Mouse (Mus musculus): Measurements from ENCODE around the gene Prkd2. TPM values are rescaled to one million over a fixed set of nuclear protein-coding genes. Genes with fewer than 3 reads are reported as not detected.

The Prkd2 gene
- polyA plus RNA-seq, 1 experiment from 2014 or later, result 8.4 TPM

- H3K27ac ChIP-seq (ENCODE audit: low read depth, low read length), result peak overlapping the region; percentile 43; the same call in 1 of the 2 replicates
- H3K4me1 ChIP-seq (replicated peaks; ENCODE audit: control insufficient read depth, insufficient read depth, low read length), result peaks cover 32% of the 10 kb centered on the region
- peak overlapping the region; percentile 100 for H3K4me2 ChIP-seq
- H3K9ac ChIP-seq (ENCODE audit: low read depth, low read length), result peak overlapping the region; percentile 58
- H3K27me3 ChIP-seq (replicated peaks; ENCODE audit: control insufficient read depth, insufficient read depth, low read length), result no peaks in the 10 kb centered on the region
- H3K36me3 ChIP-seq (ENCODE audit: control insufficient read depth, insufficient read depth, low read length), result peaks cover 12% of the 10 kb centered on the region
- H3K9me3 ChIP-seq (ENCODE audit: control insufficient read depth, low read length), result no peaks in the 10 kb centered on the region
- ATAC-seq (replicated peaks; ENCODE audit: low FRiP score), result no peak
- DNase-seq (ENCODE audit: low spot score), result no peak
- peak overlapping the region; percentile 74 for H3K4me3 ChIP-seq (ENCODE audit: low read depth, low read length)
- 33% methylated on average over 3 of the region's 3 CpGs for WGBS
Measured at GRCm38 (mm10) chr7:16844696-16845071, 2.0 kb downstream of the Prkd2 start.

GRCm38 (mm10) chr7:16845072-16845819 lies 2.5 kb downstream of the Prkd2 start:
- no peak for ATAC-seq (replicated peaks; ENCODE audit: low FRiP score)
- DNase-seq (ENCODE audit: low spot score), result no peak
- Histone ChIP-seq H3K9ac (ENCODE audit: low read depth, low read length) (peak overlapping the region; percentile 58), H3K36me3 (ENCODE audit: control insufficient read depth, insufficient read depth, low read length) (peaks cover 11% of the 10 kb centered on the region), H3K27me3 (replicated peaks; ENCODE audit: control insufficient read depth, insufficient read depth, low read length) (no peaks in the 10 kb centered on the region), H3K4me3 (ENCODE audit: low read depth, low read length) (peak overlapping the region; percentile 74), H3K9me3 (ENCODE audit: control insufficient read depth, low read length) (no peaks in the 10 kb centered on the region), H3K4me2 (peak overlapping the region; percentile 100), H3K27ac (ENCODE audit: low read depth, low read length) (peak overlapping the region; percentile 43), H3K4me1 (replicated peaks; ENCODE audit: control insufficient read depth, insufficient read depth, low read length) (peaks cover 32% of the 10 kb centered on the region)
- 20% methylated on average over 14 of the region's 14 CpGs for WGBS

- peak overlapping the region; percentile 58; the same call in 1 of the 2 replicates for H3K9ac ChIP-seq (ENCODE audit: low read depth, low read length)
- 26% methylated on average over 10 of the region's 10 CpGs for WGBS
- H3K9me3 ChIP-seq (ENCODE audit: control insufficient read depth, low read length), result no peaks in the 10 kb centered on the region
- ATAC-seq (replicated peaks; ENCODE audit: low FRiP score), result no peak
- no peak for DNase-seq (ENCODE audit: low spot score)
- H3K4me3 ChIP-seq (ENCODE audit: low read depth, low read length), result peak overlapping the region; percentile 74
- peaks cover 32% of the 10 kb centered on the region for H3K4me1 ChIP-seq (replicated peaks; ENCODE audit: control insufficient read depth, insufficient read depth, low read length)
- H3K27me3 ChIP-seq (replicated peaks; ENCODE audit: control insufficient read depth, insufficient read depth, low read length), result no peaks in the 10 kb centered on the region
- H3K4me2 ChIP-seq, result peak overlapping the region; percentile 100
- H3K36me3 ChIP-seq (ENCODE audit: control insufficient read depth, insufficient read depth, low read length), result peaks cover 13% of the 10 kb centered on the region
- no peak overlapping the region for H3K27ac ChIP-seq (ENCODE audit: low read depth, low read length)
Measured at GRCm38 (mm10) chr7:16845820-16846167, 3.1 kb downstream of the Prkd2 start.

- WGBS, result 92% methylated on average over 5 of the region's 5 CpGs
- DNase-seq (ENCODE audit: low spot score), result no peak
Measured at GRCm38 (mm10) chr7:16846775-16847174, 4.1 kb downstream of the Prkd2 start.

GRCm38 (mm10) chr7:16847507-16847906 lies 4.8 kb downstream of the Prkd2 start:
- no peak overlapping the region for H3K9ac ChIP-seq (ENCODE audit: low read depth, low read length)
- 84% methylated on average over 19 of the region's 19 CpGs for WGBS
- H3K9me3 ChIP-seq (ENCODE audit: control insufficient read depth, low read length), result no peaks in the 10 kb centered on the region
- no peak overlapping the region for H3K4me2 ChIP-seq
- no peaks in the 10 kb centered on the region for H3K27me3 ChIP-seq (replicated peaks; ENCODE audit: control insufficient read depth, insufficient read depth, low read length)
- ATAC-seq (replicated peaks; ENCODE audit: low FRiP score) (no peak), DNase-seq (ENCODE audit: low spot score) (no peak)
- H3K4me1 ChIP-seq (replicated peaks; ENCODE audit: control insufficient read depth, insufficient read depth, low read length), result peaks cover 21% of the 10 kb centered on the region
- peaks cover 13% of the 10 kb centered on the region for H3K36me3 ChIP-seq (ENCODE audit: control insufficient read depth, insufficient read depth, low read length)
- H3K4me3 ChIP-seq (ENCODE audit: low read depth, low read length), result no peak overlapping the region
- H3K27ac ChIP-seq (ENCODE audit: low read depth, low read length), result no peak overlapping the region

More at GRCm38 (mm10) chr7:16846775-16847174, 4.1 kb downstream of the Prkd2 start:
- ATAC-seq (replicated peaks; ENCODE audit: low FRiP score), result no peak
- no peak overlapping the region for H3K9ac ChIP-seq (ENCODE audit: low read depth, low read length)
- H3K27ac ChIP-seq (ENCODE audit: low read depth, low read length), result no peak overlapping the region
- H3K27me3 ChIP-seq (replicated peaks; ENCODE audit: control insufficient read depth, insufficient read depth, low read length), result no peaks in the 10 kb centered on the region
- no peaks in the 10 kb centered on the region for H3K9me3 ChIP-seq (ENCODE audit: control insufficient read depth, low read length)
- peaks cover 13% of the 10 kb centered on the region for H3K36me3 ChIP-seq (ENCODE audit: control insufficient read depth, insufficient read depth, low read length)
- H3K4me2 ChIP-seq, result no peak overlapping the region
- peaks cover 26% of the 10 kb centered on the region for H3K4me1 ChIP-seq (replicated peaks; ENCODE audit: control insufficient read depth, insufficient read depth, low read length)
- no peak overlapping the region for H3K4me3 ChIP-seq (ENCODE audit: low read depth, low read length)

- no peak overlapping the region for H3K9ac ChIP-seq (ENCODE audit: low read depth, low read length)
- H3K9me3 ChIP-seq (ENCODE audit: control insufficient read depth, low read length), result no peaks in the 10 kb centered on the region
- H3K4me3 ChIP-seq (ENCODE audit: low read depth, low read length), result no peak overlapping the region
- H3K4me2 ChIP-seq, result no peak overlapping the region
- H3K27me3 ChIP-seq (replicated peaks; ENCODE audit: control insufficient read depth, insufficient read depth, low read length), result no peaks in the 10 kb centered on the region
- DNase-seq (ENCODE audit: low spot score) (no peak), ATAC-seq (replicated peaks; ENCODE audit: low FRiP score) (no peak)
- no peak overlapping the region for H3K27ac ChIP-seq (ENCODE audit: low read depth, low read length)
- peaks cover 13% of the 10 kb centered on the region for H3K36me3 ChIP-seq (ENCODE audit: control insufficient read depth, insufficient read depth, low read length)
- peaks cover 21% of the 10 kb centered on the region for H3K4me1 ChIP-seq (replicated peaks; ENCODE audit: control insufficient read depth, insufficient read depth, low read length)
- 42% methylated on average over 17 of the region's 17 CpGs for WGBS
Measured at GRCm38 (mm10) chr7:16848579-16848978, 5.9 kb downstream of the Prkd2 start.

- H3K36me3 ChIP-seq (ENCODE audit: control insufficient read depth, insufficient read depth, low read length), result peaks cover 32% of the 10 kb centered on the region
- no peaks in the 10 kb centered on the region for H3K4me1 ChIP-seq (replicated peaks; ENCODE audit: control insufficient read depth, insufficient read depth, low read length)
- DNase-seq (ENCODE audit: low spot score) (no peak), ATAC-seq (replicated peaks; ENCODE audit: low FRiP score) (no peak)
- H3K9ac ChIP-seq (ENCODE audit: low read depth, low read length), result no peak overlapping the region
- no peak overlapping the region for H3K4me3 ChIP-seq (ENCODE audit: low read depth, low read length)
- H3K9me3 ChIP-seq (ENCODE audit: control insufficient read depth, low read length), result no peaks in the 10 kb centered on the region
- no peak overlapping the region for H3K4me2 ChIP-seq
- WGBS, result 83% methylated on average over 4 of the region's 4 CpGs
- H3K27me3 ChIP-seq (replicated peaks; ENCODE audit: control insufficient read depth, insufficient read depth, low read length), result no peaks in the 10 kb centered on the region
- no peak overlapping the region for H3K27ac ChIP-seq (ENCODE audit: low read depth, low read length)
Measured at GRCm38 (mm10) chr7:16851636-16852035, 8.9 kb downstream of the Prkd2 start.

- Histone ChIP-seq H3K9me3 (ENCODE audit: control insufficient read depth, low read length) (no peaks in the 10 kb centered on the region), H3K36me3 (ENCODE audit: control insufficient read depth, insufficient read depth, low read length) (peaks cover 38% of the 10 kb centered on the region), H3K9ac (ENCODE audit: low read depth, low read length) (no peak overlapping the region), H3K4me3 (ENCODE audit: low read depth, low read length) (no peak overlapping the region), H3K4me1 (replicated peaks; ENCODE audit: control insufficient read depth, insufficient read depth, low read length) (no peaks in the 10 kb centered on the region), H3K27me3 (replicated peaks; ENCODE audit: control insufficient read depth, insufficient read depth, low read length) (no peaks in the 10 kb centered on the region), H3K4me2 (no peak overlapping the region), H3K27ac (ENCODE audit: low read depth, low read length) (no peak overlapping the region)
- 84% methylated on average over 14 of the region's 14 CpGs for WGBS
- DNase-seq (ENCODE audit: low spot score) (no peak), ATAC-seq (replicated peaks; ENCODE audit: low FRiP score) (no peak; the same call in 1 of the 2 replicates)
Measured at GRCm38 (mm10) chr7:16853302-16853831, 10.7 kb downstream of the Prkd2 start.

- 0 out of 2 replicates have a peak, but pooled peaks have one; percentile 19 for ATAC-seq (replicated peaks; ENCODE audit: low FRiP score)
- H3K4me3 ChIP-seq (ENCODE audit: low read depth, low read length), result no peak overlapping the region
- 37% methylated on average over 17 of the region's 17 CpGs for WGBS
- H3K36me3 ChIP-seq (ENCODE audit: control insufficient read depth, insufficient read depth, low read length), result peaks cover 24% of the 10 kb centered on the region
- H3K4me1 ChIP-seq (replicated peaks; ENCODE audit: control insufficient read depth, insufficient read depth, low read length), result no peaks in the 10 kb centered on the region
- H3K9me3 ChIP-seq (ENCODE audit: control insufficient read depth, low read length), result no peaks in the 10 kb centered on the region
- H3K27me3 ChIP-seq (replicated peaks; ENCODE audit: control insufficient read depth, insufficient read depth, low read length), result no peaks in the 10 kb centered on the region
- no peak overlapping the region for H3K27ac ChIP-seq (ENCODE audit: low read depth, low read length)
- DNase-seq (ENCODE audit: low spot score), result no peak
- no peak overlapping the region for H3K4me2 ChIP-seq
- no peak overlapping the region for H3K9ac ChIP-seq (ENCODE audit: low read depth, low read length)
Measured at GRCm38 (mm10) chr7:16858336-16858735, 15.6 kb downstream of the Prkd2 start.

Data from liver, embryonic 11.5 days (tissue).